Mouse (Mus musculus) liver, postnatal 0 days (tissue): Measurements from ENCODE around the gene Plcg1. TPM values are rescaled to one million over a fixed set of nuclear protein-coding genes. Genes with fewer than 3 reads are reported as not detected.

Experiments used
- ATAC-seq: fragments of 200-750 bp; cut with Nextera tagmentation; 2 replicates; pipeline ENCODE4 v1.8.0; 2017; ENCODE audit warnings: mild to moderate bottlenecking, moderate library complexity
- DNase-seq: peaks from one replicate; pipeline ENCODE4 v3.0.0-alpha.2; 2016
- H3K27ac ChIP-seq: fragments of 300-500 bp; sonication (generic); 2 replicates; pipeline ENCODE4 v1.5.1; 2014; ENCODE audit warnings: antibody characterized with exemption, moderate library complexity, mild to moderate bottlenecking, low read depth
- H3K27me3 ChIP-seq: fragments of 300-500 bp; sonication (generic); 2 replicates; pipeline ENCODE4 v1.6.1; 2014; ENCODE audit warnings: low read length, control low read depth, mixed read lengths; ENCODE audit not compliant: insufficient read depth
- H3K36me3 ChIP-seq: fragments of 300-500 bp; sonication (generic); replicated peaks from 2 replicates; pipeline ENCODE4 v1.6.1; 2014; ENCODE audit warnings: mild to moderate bottlenecking, control low read depth, low read length, moderate library complexity, mixed read lengths; ENCODE audit not compliant: insufficient read depth
- H3K4me1 ChIP-seq: fragments of 300-500 bp; sonication (generic); 2 replicates; pipeline ENCODE4 v1.6.1; 2014; ENCODE audit warnings: antibody characterized with exemption, mild to moderate bottlenecking, control low read depth; ENCODE audit not compliant: insufficient read depth
- H3K4me2 ChIP-seq: fragments of 300-500 bp; sonication (generic); 2 replicates; pipeline ENCODE4 v1.6.1; 2014; ENCODE audit warnings: low read depth, mild to moderate bottlenecking, low read length, moderate library complexity, mixed read lengths
- H3K4me3 ChIP-seq: fragments of 300-500 bp; sonication (generic); 2 replicates; pipeline ENCODE4 v1.5.1; 2014; ENCODE audit warnings: low read depth, low read length
- H3K9ac ChIP-seq: fragments of 300-500 bp; sonication (generic); replicated peaks from 2 replicates; pipeline ENCODE4 v1.6.1; 2014; ENCODE audit warnings: mild to moderate bottlenecking, moderate library complexity
- H3K9me3 ChIP-seq: fragments of 300-500 bp; sonication (generic); 2 replicates; pipeline ENCODE4 v1.6.1; 2016; ENCODE audit warnings: mild to moderate bottlenecking, control low read depth, low read length, mixed read lengths
- CTCF ChIP-seq: sonication (generic); IDR thresholded peaks from 2 replicates; pipeline ENCODE4 v1.5.1; 2016; ENCODE audit warnings: antibody characterized with exemption, low read depth
- EP300 ChIP-seq: IDR thresholded peaks from 2 replicates; pipeline ENCODE4 v1.6.1; 2016; ENCODE audit warnings: antibody characterized with exemption, low read depth, mild to moderate bottlenecking
- WGBS: fragments of 180-500 bp; shearing (Covaris S2); extraction: QIAGEN DNeasy Blood & Tissue Kit; methylation state at CpG from one replicate; pipeline ENCODE4 v1.1.7; 2014; ENCODE audit not compliant: insufficient replicate concordance; 5-methylcytosine and 5-hydroxymethylcytosine counted together
- polyA plus RNA-seq: library from polyadenylated mRNA; unstranded; fragments of >200 nt; fragmentation: Nextera tagmentation; extraction: Ambion mirVana; gene quantifications from 2 replicates; pipeline ENCODE4 v1.2.1, GENCODE M21; 2015

Gene Plcg1
- polyA plus RNA-seq, 1 experiment from 2014 or later: 6.6 TPM

DNA sequence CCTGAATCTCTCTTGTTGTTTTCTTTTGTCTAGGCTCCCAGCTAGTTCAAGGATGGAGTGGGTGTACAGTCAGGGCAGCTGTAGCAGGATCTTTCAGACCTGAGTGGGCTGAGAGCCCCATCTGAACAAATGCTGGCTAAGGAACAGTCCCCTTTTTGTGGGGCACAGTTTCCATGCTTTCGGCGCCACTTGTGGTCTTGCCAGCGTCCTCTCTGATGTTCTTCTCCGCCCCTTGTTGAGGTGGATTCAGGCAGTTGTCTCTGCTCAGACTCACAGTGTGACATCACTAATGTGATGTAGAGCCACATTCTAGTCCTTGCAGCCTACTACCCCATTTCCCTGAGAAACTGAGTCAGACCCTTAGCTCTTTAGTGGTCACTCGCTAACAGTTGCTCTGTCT is 15.5 kb downstream of the Plcg1 start:
- no peak for TF ChIP-seq EP300
- no peak for TF ChIP-seq CTCF
- Histone ChIP-seq H3K27me3 (no peaks in the 10 kb centered on the region), H3K36me3 (peaks cover 23% of the 10 kb centered on the region), H3K4me1 (peaks cover 34% of the 10 kb centered on the region), H3K4me2 (no peak overlapping the region), H3K4me3 (no peak overlapping the region), H3K27ac (no peak overlapping the region), H3K9me3 (no peaks in the 10 kb centered on the region), H3K9ac (no peak overlapping the region)
- DNase-seq: no peak
- 79% methylated on average over 5 of the region's 5 CpGs for WGBS
- ATAC-seq: no peak

DNA sequence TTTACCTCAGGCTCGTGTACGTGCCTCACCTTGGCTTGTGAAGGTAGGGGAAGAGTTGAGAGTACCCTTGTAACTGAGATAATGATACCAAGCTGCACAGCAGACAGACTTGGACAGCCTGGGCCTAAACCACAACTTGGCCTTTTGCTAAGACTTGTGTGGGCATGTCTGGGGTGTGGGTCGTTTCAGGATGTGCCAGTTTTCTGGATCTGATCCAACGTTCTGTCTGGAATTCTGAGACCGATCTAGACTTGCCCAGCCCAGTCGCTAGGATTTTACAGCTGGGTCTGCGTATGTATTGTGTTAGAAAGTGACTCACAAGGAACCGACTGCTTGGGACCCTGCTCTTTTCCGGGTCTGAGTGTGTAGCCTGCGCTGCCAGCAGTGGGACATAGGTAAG is 16.0 kb downstream of the Plcg1 start:
- H3K27ac ChIP-seq: no peak overlapping the region
- no peak for DNase-seq
- peaks cover 30% of the 10 kb centered on the region for H3K4me1 ChIP-seq

DNA sequence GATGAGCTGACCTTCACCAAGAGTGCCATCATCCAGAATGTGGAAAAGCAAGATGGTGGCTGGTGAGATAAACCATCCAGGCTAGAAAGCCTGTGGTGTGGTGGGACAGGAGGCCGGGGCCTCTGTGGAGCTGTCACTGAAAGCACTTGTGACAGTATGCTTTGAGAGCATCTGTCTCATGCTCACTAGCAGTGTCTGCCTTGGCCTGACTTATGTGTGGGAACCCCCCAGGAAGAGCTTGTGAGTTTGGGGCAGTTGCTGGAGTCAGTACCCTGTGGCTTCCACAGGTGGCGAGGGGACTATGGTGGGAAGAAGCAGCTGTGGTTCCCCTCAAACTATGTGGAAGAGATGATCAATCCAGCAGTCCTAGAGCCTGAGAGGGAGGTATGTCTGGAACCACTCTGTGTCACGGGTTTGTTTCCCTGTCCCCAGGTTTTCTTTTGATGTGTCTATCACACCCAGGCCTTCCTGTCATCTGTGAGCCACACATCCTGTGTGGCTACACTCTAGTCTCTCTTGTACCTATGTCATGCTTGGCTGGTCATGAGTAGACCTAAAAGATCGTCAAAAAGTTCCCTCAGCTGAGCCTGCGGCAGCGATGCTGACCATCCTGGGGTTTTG is 25.6 kb downstream of the Plcg1 start:
- Histone ChIP-seq H3K4me3 (no peak overlapping the region), H3K27ac (no peak overlapping the region), H3K4me1 (no peaks in the 10 kb centered on the region), H3K36me3 (peaks cover 56% of the 10 kb centered on the region), H3K27me3 (no peaks in the 10 kb centered on the region), H3K4me2 (no peak overlapping the region), H3K9ac (no peak overlapping the region), H3K9me3 (no peaks in the 10 kb centered on the region)
- no peak for TF ChIP-seq EP300
- no peak for TF ChIP-seq CTCF
- ATAC-seq (no peak), DNase-seq (no peak)
- WGBS: 65% methylated on average over 6 of the region's 6 CpGs

More for the DNA sequence above, 16.0 kb downstream of the Plcg1 start:
- Histone ChIP-seq H3K9me3 (no peaks in the 10 kb centered on the region), H3K27me3 (no peaks in the 10 kb centered on the region), H3K4me3 (no peak overlapping the region), H3K9ac (no peak overlapping the region), H3K36me3 (peaks cover 27% of the 10 kb centered on the region), H3K4me2 (no peak overlapping the region)
- 76% methylated on average over 10 of the region's 10 CpGs for WGBS
- ATAC-seq: no peak
- TF ChIP-seq CTCF (no peak), EP300 (no peak)

DNA sequence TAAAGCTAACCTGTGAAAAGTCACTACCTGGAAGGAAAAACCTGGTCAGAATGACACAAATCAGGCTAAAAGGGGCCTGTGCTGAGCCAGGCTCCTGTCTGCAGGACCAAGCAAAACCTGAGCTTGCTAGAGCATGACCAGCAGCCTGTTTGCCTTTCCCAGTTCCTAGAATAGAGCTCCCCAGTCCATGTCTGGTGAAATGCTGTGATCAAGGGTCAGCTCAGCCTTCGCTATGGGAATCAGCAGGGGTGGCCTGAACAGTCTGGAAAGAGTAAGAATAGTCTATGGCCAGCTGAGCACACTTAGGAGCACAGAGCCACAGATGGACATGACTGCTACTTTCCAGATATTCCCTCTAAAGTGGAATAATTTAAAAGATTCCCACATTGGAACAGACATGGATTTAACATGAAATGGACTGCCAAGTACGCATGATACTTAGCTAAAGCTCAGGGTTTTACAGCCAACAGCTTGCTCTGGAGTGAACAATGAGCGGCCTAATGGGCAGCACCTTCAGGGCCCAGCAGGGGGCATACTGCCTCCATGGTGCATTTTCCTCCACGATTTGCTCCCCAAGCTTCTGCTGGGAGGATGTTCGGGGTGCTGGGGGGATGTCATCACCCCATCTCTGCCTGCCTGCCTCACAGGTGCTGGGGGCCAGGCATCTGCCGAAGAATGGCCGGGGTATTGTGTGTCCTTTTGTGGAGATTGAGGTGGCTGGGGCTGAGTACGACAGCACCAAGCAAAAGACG is 29.5 kb downstream of the Plcg1 start:
- Histone ChIP-seq H3K9me3 (no peaks in the 10 kb centered on the region), H3K4me2 (no peak overlapping the region), H3K4me3 (no peak overlapping the region), H3K27me3 (no peaks in the 10 kb centered on the region), H3K27ac (no peak overlapping the region), H3K4me1 (no peaks in the 10 kb centered on the region), H3K9ac (no peak overlapping the region), H3K36me3 (peaks cover 29% of the 10 kb centered on the region)
- 76% methylated on average over 9 of the region's 9 CpGs for WGBS
- DNase-seq (peak; percentile 50), ATAC-seq (peak; percentile 62)
- peak; percentile 78 for TF ChIP-seq CTCF
- TF ChIP-seq EP300: no peak

DNA sequence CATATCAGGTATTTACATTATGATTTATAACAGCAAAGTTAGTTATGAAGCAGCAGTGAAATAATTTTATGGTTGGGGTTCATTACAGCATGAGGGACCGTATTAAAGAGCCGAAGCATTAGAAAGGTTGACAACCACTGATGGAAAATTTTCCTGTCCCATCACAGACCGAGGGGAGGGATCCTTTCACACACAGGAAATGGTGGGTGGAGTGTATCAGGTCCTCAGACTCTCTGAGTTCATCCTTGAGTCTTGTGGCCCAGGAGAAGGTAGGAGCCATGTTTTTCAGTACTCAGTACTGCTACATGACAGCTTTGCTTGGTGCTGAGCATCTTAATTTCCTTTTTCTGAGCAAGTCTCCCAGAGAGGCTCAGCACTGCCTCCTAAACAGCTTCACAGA is 32.7 kb downstream of the Plcg1 start:
- Histone ChIP-seq H3K36me3 (peaks cover 9% of the 10 kb centered on the region; the same call in 1 of the 2 replicates), H3K4me2 (no peak overlapping the region), H3K9me3 (no peaks in the 10 kb centered on the region), H3K4me3 (no peak overlapping the region), H3K27me3 (no peaks in the 10 kb centered on the region), H3K9ac (no peak overlapping the region), H3K27ac (no peak overlapping the region), H3K4me1 (no peaks in the 10 kb centered on the region)
- no peak for TF ChIP-seq EP300
- no peak for TF ChIP-seq CTCF
- no peak for DNase-seq
- no peak for ATAC-seq
- 69% methylated on average over 3 of the region's 3 CpGs for WGBS

DNA sequence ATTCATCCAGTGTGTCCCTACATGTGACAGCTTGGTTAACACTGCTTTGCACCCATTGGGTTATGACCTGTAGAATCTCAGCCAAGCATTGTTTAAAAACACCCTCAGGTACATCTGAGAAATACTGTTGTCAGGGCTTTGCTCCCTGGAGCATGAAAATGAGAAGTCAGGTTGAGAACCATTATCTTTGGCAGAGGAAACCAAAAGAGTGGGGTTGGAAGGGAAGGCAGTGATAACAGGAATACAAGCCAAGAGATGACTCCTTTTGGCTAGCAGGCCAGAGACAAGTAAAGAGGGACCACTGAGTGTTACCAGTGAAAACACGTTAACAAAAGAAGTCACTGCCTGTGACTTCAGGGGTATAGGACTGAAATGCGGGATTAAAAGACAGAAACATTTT is 33.3 kb downstream of the Plcg1 start:
- no peak for DNase-seq
- ATAC-seq: no peak
- 76% methylated on average over 2 of the region's 2 CpGs for WGBS
- TF ChIP-seq EP300 (no peak), CTCF (no peak)
- Histone ChIP-seq H3K4me3 (no peak overlapping the region), H3K36me3 (peaks cover 9% of the 10 kb centered on the region; the same call in 1 of the 2 replicates), H3K27ac (no peak overlapping the region), H3K9me3 (no peaks in the 10 kb centered on the region), H3K9ac (no peak overlapping the region), H3K4me2 (no peak overlapping the region), H3K4me1 (no peaks in the 10 kb centered on the region), H3K27me3 (no peaks in the 10 kb centered on the region)
